Mouse (Mus musculus): ENCODE data around the gene Vmn1r229. TPM values are rescaled to one million over a fixed set of nuclear protein-coding genes. Genes with fewer than 3 reads are reported as not detected.

The Vmn1r229 gene
- total RNA-seq (2022) = under 1 TPM; 0.02 to 0.09 (median 0.06) TPM

DNA sequence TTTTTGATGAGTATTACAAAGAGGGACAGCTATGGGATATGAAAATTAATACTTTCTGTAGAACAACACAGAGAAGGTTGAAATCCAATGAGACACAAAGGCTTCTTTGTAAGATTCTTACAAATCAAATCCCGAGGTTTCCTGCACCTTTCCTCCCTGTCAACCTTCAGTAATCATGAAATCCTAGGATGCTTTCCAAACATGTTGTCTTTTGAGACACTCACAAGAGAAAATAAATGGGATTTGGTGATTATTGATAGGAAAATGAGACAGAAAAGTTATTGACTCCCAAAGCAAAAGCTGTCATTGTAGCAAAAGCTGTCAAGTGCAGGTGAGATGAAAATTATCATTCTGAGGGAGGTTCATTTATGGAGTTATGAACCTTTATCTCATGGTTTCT, at the start of gene Vmn1r229:
Gene Vmn1r229, plus strand, starts transcription at position 301 of the 400 bp plus-strand sequence.
- DNase-seq (ENCODE audit: low spot score in 2 of 2) = no peak

DNA sequence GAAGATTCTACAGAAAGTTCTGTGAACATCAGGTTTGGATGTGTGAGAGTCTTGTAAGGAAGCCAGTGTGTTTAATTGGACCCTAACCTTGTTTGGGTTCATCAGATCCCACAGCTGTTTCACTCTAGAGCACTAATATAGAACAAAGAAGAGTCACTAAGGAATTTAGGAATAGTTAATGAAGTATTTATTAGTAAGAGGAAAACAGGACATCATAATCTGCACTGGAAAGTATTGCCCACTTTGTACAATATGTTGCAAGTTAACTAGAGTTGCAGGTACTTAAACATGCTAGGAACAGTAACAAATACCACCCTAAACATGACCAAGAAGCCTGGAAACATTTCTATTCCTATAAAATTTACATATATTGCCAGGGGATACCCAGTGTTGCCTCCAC, 25.3 kb upstream of the Vmn1r229 start, which contains the start of gene Vmn1r228:
Gene Vmn1r228, minus strand, starts transcription at position 101 of the 400 bp plus-strand sequence.
- DNase-seq (ENCODE audit: low spot score in 2 of 2) = no peak

DNA sequence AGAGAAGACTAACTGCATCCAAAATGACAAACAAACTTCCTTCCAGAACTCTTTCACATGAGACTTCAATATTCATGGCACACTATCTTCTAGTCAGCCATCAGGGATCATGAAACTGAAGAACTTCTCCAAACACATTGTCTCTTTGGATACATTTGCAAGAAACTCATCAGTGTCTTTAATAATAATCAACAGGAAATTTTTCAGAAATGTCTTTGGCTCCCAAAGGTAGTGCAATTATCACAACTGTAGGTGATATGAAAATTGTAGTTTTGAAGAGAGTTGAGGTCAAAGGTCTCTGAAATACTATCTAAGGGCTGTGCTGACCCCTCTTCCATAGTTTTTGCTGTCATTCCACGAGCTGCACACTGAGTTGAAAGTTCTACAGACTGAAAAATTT, 28.8 kb downstream of the Vmn1r229 start, which contains the start of gene Vmn1r230:
Gene Vmn1r230, plus strand, starts transcription at position 301 of the 400 bp plus-strand sequence.
- no peak for DNase-seq (ENCODE audit: low spot score in 2 of 2)

Other genes starting within 250 kb of the Vmn1r229 start
- gene Vmn2r109, start 246.8 kb upstream of the Vmn1r229 start, total RNA-seq (2022) = not detected
- not detected for gene Vmn2r110, start 215.1 kb upstream of the Vmn1r229 start, total RNA-seq (2022)
- not detected for gene Fpr-rs3, start 186.7 kb upstream of the Vmn1r229 start, total RNA-seq (2022)
- gene Vmn1r226, start 128.7 kb upstream of the Vmn1r229 start, total RNA-seq (2022) = not detected
- not detected for gene Vmn1r227, start 81.7 kb upstream of the Vmn1r229 start, total RNA-seq (2022)
- gene Vmn1r228, start 25.4 kb upstream of the Vmn1r229 start, total RNA-seq (2022) = under 1 TPM in 1 of 4 experiments, not detected in 3; 0.08 TPM
- not detected for gene Vmn1r230, start 28.9 kb downstream of the Vmn1r229 start, total RNA-seq (2022)
- gene Vmn1r231, start 93.5 kb downstream of the Vmn1r229 start, total RNA-seq (2022) = not detected
- gene Vmn1r232, start 108.2 kb downstream of the Vmn1r229 start, total RNA-seq (2022) = not detected
- 100 to 1,000 TPM; 510 to 549 (median 533) TPM for gene Ppp2r1a, start 133.8 kb downstream of the Vmn1r229 start, total RNA-seq (2022)
- not detected for gene Vmn1r233, start 184.9 kb downstream of the Vmn1r229 start, total RNA-seq (2022)
- 10 to 100 TPM; 19.7 to 24.2 (median 21.4) TPM for gene Zfp160, start 197.3 kb downstream of the Vmn1r229 start, total RNA-seq (2022)

Data from layer of hippocampus, adult 8-10 months (tissue).